Mouse (Mus musculus) heart, adult 2 months (tissue): ENCODE measurements around the gene Zkscan17. TPM values are rescaled to one million over a fixed set of nuclear protein-coding genes. Genes with fewer than 3 reads are reported as not detected.
A peak's percentile ranks its signal among the peaks of the same experiment; 100 is the strongest.

ENCODE experiments used
- DNase-seq, 2 experiments: peaks; one replicate each; pipeline ENCODE4 v3.0.0; 2021
- H3K27ac ChIP-seq: fragments of 200-600 bp; 2 replicates; pipeline ENCODE4 v1.8.1; 2022
- H3K27me3 ChIP-seq: fragments of 200-500 bp; 2 replicates; pipeline ENCODE4 v1.6.1; 2012; ENCODE audit warnings: mild to moderate bottlenecking, low read length, inconsistent platforms, mixed read lengths; ENCODE audit not compliant: control insufficient read depth, insufficient read depth
- H3K36me3 ChIP-seq: fragments of 200-500 bp; 2 replicates; pipeline ENCODE4 v1.6.1; 2012; ENCODE audit warnings: low read length, inconsistent platforms; ENCODE audit not compliant: control insufficient read depth, insufficient read depth
- H3K4me1 ChIP-seq: fragments of 200-500 bp; 2 replicates; pipeline ENCODE4 v1.6.1; 2011; ENCODE audit warnings: low read length; ENCODE audit not compliant: control insufficient read depth, insufficient read depth
- H3K4me3 ChIP-seq: fragments of 200-600 bp; 2 replicates; pipeline ENCODE4 v1.8.1; 2022
- H3K79me2 ChIP-seq: fragments of 200-500 bp; replicated peaks from 2 replicates; pipeline ENCODE4 v1.6.1; 2012; ENCODE audit warnings: mild to moderate bottlenecking, inconsistent platforms, low read length, moderate library complexity, mixed read lengths; ENCODE audit not compliant: control insufficient read depth, insufficient read depth
- H3K9ac ChIP-seq: fragments of 200-500 bp; 2 replicates; pipeline ENCODE4 v1.6.1; 2012; ENCODE audit warnings: low read depth, mild to moderate bottlenecking, control low read depth, inconsistent platforms, low read length, mixed read lengths
- CTCF ChIP-seq: fragments of 200-600 bp; IDR thresholded peaks from 2 replicates; pipeline ENCODE4 v1.8.1; 2022; ENCODE audit warnings: antibody characterized with exemption, mild to moderate bottlenecking, moderate library complexity
- EP300 ChIP-seq: fragments of 200-500 bp; IDR thresholded peaks from 2 replicates; pipeline ENCODE4 v1.6.1; 2011; ENCODE audit warnings: low read depth, low read length, control low read depth; ENCODE audit not compliant: insufficient read depth
- POLR2A ChIP-seq: fragments of 200-500 bp; IDR thresholded peaks from 2 replicates; pipeline ENCODE4 v1.6.1; 2011; ENCODE audit warnings: mild to moderate bottlenecking, low read depth, low read length, control low read depth; ENCODE audit not compliant: insufficient read depth
- WGBS: fragments of 180-500 bp; shearing (Covaris S2); methylation state at CpG from one replicate; pipeline ENCODE4 v1.1.7; 2018; 5-methylcytosine and 5-hydroxymethylcytosine counted together
- intact Hi-C: fragments of 180-260 bp; cut with DNase I; formaldehyde crosslinking; loops from one replicate; pipeline ENCODE4 v1.15.1; 2025
- polyA plus RNA-seq: library from polyadenylated mRNA; depleted of rRNA; stranded (reverse); fragments of >200 nt; gene quantifications from 2 replicates; pipeline ENCODE4 v1.2.3, GENCODE M21; 2012
- total RNA-seq, 2 experiments: library from RNA; stranded (reverse); gene quantifications; 2 replicates each; pipeline ENCODE4 v1.2.3; 2021

Gene Zkscan17
- total and polyA plus RNA-seq, 3 experiments: 7.8 to 14.8 (median 11.7) TPM

GRCm38 (mm10) chr11:59514381-59514780, 12.2 kb downstream of the Zkscan17 start:
- no peak overlapping the region for H3K27ac ChIP-seq
- intact Hi-C loops: no loop called here
- TF ChIP-seq CTCF (no peak), POLR2A (no peak), EP300 (no peak)
- no peaks in the 10 kb centered on the region; the same call in 1 of the 2 replicates for H3K4me1 ChIP-seq
- no peak overlapping the region for H3K9ac ChIP-seq
- H3K36me3 ChIP-seq: no peaks in the 10 kb centered on the region
- 43% methylated on average over 6 of the region's 6 CpGs for WGBS
- H3K79me2 ChIP-seq: no peaks in the 10 kb centered on the region
- no peaks in the 10 kb centered on the region for H3K27me3 ChIP-seq
- H3K4me3 ChIP-seq: no peak overlapping the region
- DNase-seq: no peak

- intact Hi-C loops: no loop called here
Measured at GRCm38 (mm10) chr11:59513556-59513955, 13.0 kb downstream of the Zkscan17 start.

DNA sequence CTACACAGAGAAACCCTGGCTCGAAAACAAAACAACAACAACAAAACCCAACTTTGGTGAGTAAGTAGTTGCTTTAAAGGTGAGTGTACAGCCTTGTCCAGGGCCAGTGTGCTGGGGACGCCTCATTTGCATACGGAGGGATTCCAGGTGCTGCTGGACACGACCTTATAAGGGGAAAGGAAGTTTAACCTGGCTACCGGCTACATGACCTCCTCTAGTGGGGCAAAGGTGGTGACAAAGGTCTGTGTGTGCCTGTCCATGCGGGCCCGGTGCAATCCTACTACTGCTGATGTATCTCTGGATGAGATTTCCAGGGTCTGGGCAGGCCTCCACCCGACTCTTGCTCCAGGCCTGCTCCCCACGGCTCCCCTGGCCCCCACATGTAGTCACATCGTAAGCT, 13.8 kb downstream of the Zkscan17 start:
- intact Hi-C loops: no loop called here
- Histone ChIP-seq H3K36me3 (no peaks in the 10 kb centered on the region), H3K27ac (no peak overlapping the region), H3K4me3 (no peak overlapping the region), H3K4me1 (no peaks in the 10 kb centered on the region; the same call in 1 of the 2 replicates), H3K79me2 (no peaks in the 10 kb centered on the region), H3K27me3 (no peaks in the 10 kb centered on the region), H3K9ac (no peak overlapping the region)
- 87% methylated on average over 10 of the region's 10 CpGs for WGBS
- DNase-seq: no peak
- TF ChIP-seq POLR2A (no peak), EP300 (no peak), CTCF (no peak)

More at GRCm38 (mm10) chr11:59513556-59513955, 13.0 kb downstream of the Zkscan17 start:
- 67% methylated on average over 3 of the region's 3 CpGs for WGBS
- Histone ChIP-seq H3K9ac (no peak overlapping the region), H3K79me2 (no peaks in the 10 kb centered on the region), H3K27ac (no peak overlapping the region), H3K36me3 (no peaks in the 10 kb centered on the region), H3K4me1 (no peaks in the 10 kb centered on the region; the same call in 1 of the 2 replicates), H3K4me3 (no peak overlapping the region), H3K27me3 (no peaks in the 10 kb centered on the region)
- TF ChIP-seq CTCF (peak; percentile 36), POLR2A (no peak), EP300 (no peak)
- DNase-seq: no peak

- Histone ChIP-seq H3K79me2 (no peaks in the 10 kb centered on the region), H3K27me3 (no peaks in the 10 kb centered on the region), H3K27ac (no peak overlapping the region), H3K4me3 (no peak overlapping the region), H3K4me1 (peaks cover 1% of the 10 kb centered on the region; the same call in 1 of the 2 replicates), H3K9ac (no peak overlapping the region), H3K36me3 (no peaks in the 10 kb centered on the region)
- TF ChIP-seq CTCF: no peak
- no peak for TF ChIP-seq POLR2A
- no peak for TF ChIP-seq EP300
- WGBS: 48% methylated on average over 1 of the region's 1 CpGs
- no peak for DNase-seq
- intact Hi-C loops: no loop called here
Measured at GRCm38 (mm10) chr11:59511558-59511957, 15.0 kb downstream of the Zkscan17 start.

DNA sequence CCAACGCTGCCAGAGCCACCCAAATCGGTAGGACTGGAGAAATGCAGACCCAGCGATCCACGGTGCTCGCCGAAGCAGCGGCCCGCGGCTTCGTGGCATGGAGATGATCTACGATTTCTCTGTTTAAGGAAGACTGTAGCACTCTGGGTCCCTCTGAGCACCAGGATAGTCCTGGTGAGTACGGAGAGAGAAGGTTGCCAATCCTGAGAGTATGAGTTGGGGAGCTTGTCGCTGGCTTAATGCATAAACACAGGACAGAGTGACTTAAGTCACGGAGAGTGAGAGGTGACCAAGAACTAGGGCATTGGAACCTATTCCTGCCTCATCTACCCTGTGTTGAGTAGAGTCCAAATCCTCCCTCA, 19.9 kb downstream of the Zkscan17 start:
- H3K36me3 ChIP-seq: no peaks in the 10 kb centered on the region; the same call in 1 of the 2 replicates
- H3K4me1 ChIP-seq: peaks cover 1% of the 10 kb centered on the region; the same call in 1 of the 2 replicates
- peak overlapping the region; percentile 91 for H3K27ac ChIP-seq
- H3K4me3 ChIP-seq: peak overlapping the region; percentile 93
- no peak for DNase-seq
- no peak for TF ChIP-seq POLR2A
- no peak for TF ChIP-seq EP300
- TF ChIP-seq CTCF: no peak
- no peaks in the 10 kb centered on the region for H3K27me3 ChIP-seq
- intact Hi-C loops: no loop called here
- WGBS: 2% methylated on average over 14 of the region's 14 CpGs
- H3K79me2 ChIP-seq: no peaks in the 10 kb centered on the region
- peak overlapping the region; percentile 97 for H3K9ac ChIP-seq

DNA sequence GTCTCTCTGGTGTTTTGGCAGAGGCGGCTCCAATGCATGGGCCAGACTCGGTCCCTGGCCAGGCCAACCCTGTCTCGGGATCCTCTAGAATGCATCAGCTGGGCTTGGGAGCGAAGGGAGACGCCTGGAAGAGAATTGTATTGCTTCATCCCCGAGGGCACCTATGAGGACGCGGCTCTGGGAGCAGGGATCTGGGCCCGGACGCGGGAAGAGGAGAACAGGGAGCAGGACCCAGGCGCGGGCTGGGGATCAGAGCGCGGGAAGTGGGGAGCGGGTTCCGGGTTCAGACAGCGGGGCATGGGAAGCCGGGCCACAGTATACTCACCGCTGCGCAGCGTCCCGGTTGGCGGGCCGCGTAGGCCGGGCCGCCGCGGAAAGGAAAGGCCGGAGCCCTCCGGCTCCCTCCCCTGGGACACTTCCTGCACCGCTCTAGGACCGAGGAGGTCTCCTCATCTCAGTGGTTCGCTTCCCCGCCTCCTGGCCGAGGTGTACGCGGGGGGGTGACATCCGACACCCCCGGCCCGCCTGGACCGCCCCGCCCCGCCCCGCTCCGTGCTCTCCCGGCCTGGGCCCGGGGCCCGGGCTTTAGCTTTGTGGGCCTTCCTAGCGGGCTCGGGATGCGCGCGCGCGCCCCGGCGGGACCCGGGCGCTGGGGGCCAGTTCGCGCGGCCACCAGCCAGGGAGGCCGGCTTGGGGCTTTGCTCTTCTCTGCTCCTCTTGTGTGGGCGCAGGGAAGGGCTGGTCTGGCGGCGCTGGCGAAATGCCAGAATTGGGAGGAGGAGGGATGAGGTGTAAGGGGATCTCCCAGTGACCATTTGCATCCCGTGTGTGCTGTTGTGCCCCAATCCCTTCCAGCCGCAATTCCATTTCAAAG, 20.5 kb downstream of the Zkscan17 start:
- H3K4me3 ChIP-seq: peak overlapping the region; percentile 93
- no peaks in the 10 kb centered on the region for H3K27me3 ChIP-seq
- H3K9ac ChIP-seq: peak overlapping the region; percentile 97
- no peaks in the 10 kb centered on the region for H3K79me2 ChIP-seq
- peak; percentile 93 for DNase-seq
- H3K27ac ChIP-seq: peak overlapping the region; percentile 91
- no peaks in the 10 kb centered on the region; the same call in 1 of the 2 replicates for H3K36me3 ChIP-seq
- peaks cover 1% of the 10 kb centered on the region; the same call in 1 of the 2 replicates for H3K4me1 ChIP-seq
- TF ChIP-seq POLR2A: peak; percentile 29; the same call in 1 of the 2 replicates
- peak; percentile 48; the same call in 1 of the 2 replicates for TF ChIP-seq EP300
- no peak for TF ChIP-seq CTCF
- intact Hi-C loops: no loop called here
- WGBS: 1% methylated on average over 71 of the region's 71 CpGs
